Mouse (Mus musculus): ENCODE data around the gene Sim1. TPM values are rescaled to one million over a fixed set of nuclear protein-coding genes. Genes with fewer than 3 reads are reported as not detected.

Gene Sim1
- 0.26 and 2.3 TPM in 2 replicates for polyA plus RNA-seq (2015; fragmentation: Nextera tagmentation; extraction: Ambion mirVana)

GRCm38 (mm10) chr10:50894170-50894991 lies at the start of gene Sim1:
Gene Sim1 (plus strand): TSS chr10:50894754.
- H3K9me3 ChIP-seq (ENCODE audit: control insufficient read depth, low read length) = no peaks in the 10 kb centered on the region
- peak within 1 kb of the TSS; percentile 37; the same call in 1 of the 2 replicates for H3K9ac ChIP-seq (replicated peaks; ENCODE audit: low read depth, low read length)
- no peaks in the 10 kb centered on the region for H3K36me3 ChIP-seq (ENCODE audit: control insufficient read depth, insufficient read depth)
- H3K27ac ChIP-seq (ENCODE audit: low read length) = no peak within 1 kb of the TSS
- peak within 1 kb of the TSS; percentile 90 for H3K4me2 ChIP-seq (ENCODE audit: low read length)
- peak within 1 kb of the TSS; percentile 57 for H3K4me3 ChIP-seq (replicated peaks; ENCODE audit: low read length)
- H3K4me1 ChIP-seq (replicated peaks; ENCODE audit: control insufficient read depth, insufficient read depth, low read length) = peaks cover 15% of the 10 kb centered on the region
- under 1% methylated on average over 60 of the region's 62 CpGs for WGBS
- peak; percentile 95 for ATAC-seq
- H3K27me3 ChIP-seq (replicated peaks; ENCODE audit: control insufficient read depth, insufficient read depth, low read length) = peaks cover 69% of the 10 kb centered on the region

DNA sequence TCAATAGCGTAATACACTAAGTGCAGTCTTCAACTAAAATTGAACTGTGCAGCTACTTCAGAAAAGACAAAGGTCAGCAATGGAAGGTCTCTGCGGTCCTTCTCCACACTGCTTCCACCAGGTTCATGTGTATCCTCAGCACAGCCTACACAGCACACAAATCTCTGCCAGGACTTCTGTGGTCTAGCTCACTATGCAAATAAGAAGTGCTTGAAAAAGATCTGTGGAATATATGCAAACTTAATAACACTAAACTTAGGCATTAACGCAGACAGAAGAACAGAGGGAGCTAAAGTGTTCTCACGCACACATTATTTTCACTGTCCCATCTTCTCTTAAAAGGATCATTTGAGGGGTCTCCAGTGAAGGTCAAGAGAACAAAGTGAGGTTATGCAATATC lies 26.4 kb upstream of the Sim1 start:
- Histone ChIP-seq H3K27me3 (replicated peaks; ENCODE audit: control insufficient read depth, insufficient read depth, low read length) (no peaks in the 10 kb centered on the region), H3K9me3 (ENCODE audit: control insufficient read depth, low read length) (no peaks in the 10 kb centered on the region), H3K9ac (replicated peaks; ENCODE audit: low read depth, low read length) (no peak overlapping the region), H3K36me3 (ENCODE audit: control insufficient read depth, insufficient read depth) (no peaks in the 10 kb centered on the region), H3K27ac (ENCODE audit: low read length) (no peak overlapping the region), H3K4me1 (replicated peaks; ENCODE audit: control insufficient read depth, insufficient read depth, low read length) (no peaks in the 10 kb centered on the region), H3K4me2 (ENCODE audit: low read length) (no peak overlapping the region), H3K4me3 (replicated peaks; ENCODE audit: low read length) (no peak overlapping the region)
- WGBS = 88% methylated on average over 4 of the region's 4 CpGs
- ATAC-seq = no peak

GRCm38 (mm10) chr10:50876952-50877351 lies 17.6 kb upstream of the Sim1 start:
- Histone ChIP-seq H3K36me3 (ENCODE audit: control insufficient read depth, insufficient read depth) (no peaks in the 10 kb centered on the region), H3K4me3 (replicated peaks; ENCODE audit: low read length) (no peak overlapping the region), H3K9ac (replicated peaks; ENCODE audit: low read depth, low read length) (no peak overlapping the region), H3K27ac (ENCODE audit: low read length) (no peak overlapping the region), H3K9me3 (ENCODE audit: control insufficient read depth, low read length) (no peaks in the 10 kb centered on the region), H3K27me3 (replicated peaks; ENCODE audit: control insufficient read depth, insufficient read depth, low read length) (no peaks in the 10 kb centered on the region), H3K4me2 (ENCODE audit: low read length) (no peak overlapping the region), H3K4me1 (replicated peaks; ENCODE audit: control insufficient read depth, insufficient read depth, low read length) (no peaks in the 10 kb centered on the region)
- ATAC-seq = no peak
- 89% methylated on average over 5 of the region's 5 CpGs for WGBS

GRCm38 (mm10) chr10:50881476-50882069 lies 13.0 kb upstream of the Sim1 start:
- H3K4me2 ChIP-seq (ENCODE audit: low read length) = no peak overlapping the region
- H3K9ac ChIP-seq (replicated peaks; ENCODE audit: low read depth, low read length) = no peak overlapping the region
- no peaks in the 10 kb centered on the region for H3K4me1 ChIP-seq (replicated peaks; ENCODE audit: control insufficient read depth, insufficient read depth, low read length)
- H3K27ac ChIP-seq (ENCODE audit: low read length) = no peak overlapping the region
- no peak for ATAC-seq
- 15% methylated on average over 2 of the region's 2 CpGs for WGBS
- H3K9me3 ChIP-seq (ENCODE audit: control insufficient read depth, low read length) = no peaks in the 10 kb centered on the region
- no peaks in the 10 kb centered on the region for H3K36me3 ChIP-seq (ENCODE audit: control insufficient read depth, insufficient read depth)
- H3K27me3 ChIP-seq (replicated peaks; ENCODE audit: control insufficient read depth, insufficient read depth, low read length) = no peaks in the 10 kb centered on the region
- no peak overlapping the region for H3K4me3 ChIP-seq (replicated peaks; ENCODE audit: low read length)

- H3K4me2 ChIP-seq (ENCODE audit: low read length) = no peak overlapping the region
- no peak overlapping the region for H3K4me3 ChIP-seq (replicated peaks; ENCODE audit: low read length)
- H3K9ac ChIP-seq (replicated peaks; ENCODE audit: low read depth, low read length) = no peak overlapping the region
- H3K9me3 ChIP-seq (ENCODE audit: control insufficient read depth, low read length) = no peaks in the 10 kb centered on the region
- no peak overlapping the region for H3K27ac ChIP-seq (ENCODE audit: low read length)
- no peaks in the 10 kb centered on the region for H3K27me3 ChIP-seq (replicated peaks; ENCODE audit: control insufficient read depth, insufficient read depth, low read length)
- no peak for ATAC-seq
- H3K36me3 ChIP-seq (ENCODE audit: control insufficient read depth, insufficient read depth) = no peaks in the 10 kb centered on the region
- 80% methylated on average over 2 of the region's 2 CpGs for WGBS
- no peaks in the 10 kb centered on the region for H3K4me1 ChIP-seq (replicated peaks; ENCODE audit: control insufficient read depth, insufficient read depth, low read length)
Observed at GRCm38 (mm10) chr10:50882366-50882765, 12.2 kb upstream of the Sim1 start.

- Histone ChIP-seq H3K4me2 (ENCODE audit: low read length) (no peak overlapping the region), H3K27me3 (replicated peaks; ENCODE audit: control insufficient read depth, insufficient read depth, low read length) (peaks cover 22% of the 10 kb centered on the region), H3K4me1 (replicated peaks; ENCODE audit: control insufficient read depth, insufficient read depth, low read length) (no peaks in the 10 kb centered on the region), H3K4me3 (replicated peaks; ENCODE audit: low read length) (no peak overlapping the region), H3K9ac (replicated peaks; ENCODE audit: low read depth, low read length) (no peak overlapping the region), H3K36me3 (ENCODE audit: control insufficient read depth, insufficient read depth) (no peaks in the 10 kb centered on the region), H3K9me3 (ENCODE audit: control insufficient read depth, low read length) (no peaks in the 10 kb centered on the region), H3K27ac (ENCODE audit: low read length) (no peak overlapping the region)
- WGBS = 53% methylated on average over 4 of the region's 4 CpGs
- no peak for ATAC-seq
Observed at GRCm38 (mm10) chr10:50886305-50886704, 8.2 kb upstream of the Sim1 start.

- 15% methylated on average over 6 of the region's 6 CpGs for WGBS
Observed at GRCm38 (mm10) chr10:50890621-50891020, 3.9 kb upstream of the Sim1 start.

DNA sequence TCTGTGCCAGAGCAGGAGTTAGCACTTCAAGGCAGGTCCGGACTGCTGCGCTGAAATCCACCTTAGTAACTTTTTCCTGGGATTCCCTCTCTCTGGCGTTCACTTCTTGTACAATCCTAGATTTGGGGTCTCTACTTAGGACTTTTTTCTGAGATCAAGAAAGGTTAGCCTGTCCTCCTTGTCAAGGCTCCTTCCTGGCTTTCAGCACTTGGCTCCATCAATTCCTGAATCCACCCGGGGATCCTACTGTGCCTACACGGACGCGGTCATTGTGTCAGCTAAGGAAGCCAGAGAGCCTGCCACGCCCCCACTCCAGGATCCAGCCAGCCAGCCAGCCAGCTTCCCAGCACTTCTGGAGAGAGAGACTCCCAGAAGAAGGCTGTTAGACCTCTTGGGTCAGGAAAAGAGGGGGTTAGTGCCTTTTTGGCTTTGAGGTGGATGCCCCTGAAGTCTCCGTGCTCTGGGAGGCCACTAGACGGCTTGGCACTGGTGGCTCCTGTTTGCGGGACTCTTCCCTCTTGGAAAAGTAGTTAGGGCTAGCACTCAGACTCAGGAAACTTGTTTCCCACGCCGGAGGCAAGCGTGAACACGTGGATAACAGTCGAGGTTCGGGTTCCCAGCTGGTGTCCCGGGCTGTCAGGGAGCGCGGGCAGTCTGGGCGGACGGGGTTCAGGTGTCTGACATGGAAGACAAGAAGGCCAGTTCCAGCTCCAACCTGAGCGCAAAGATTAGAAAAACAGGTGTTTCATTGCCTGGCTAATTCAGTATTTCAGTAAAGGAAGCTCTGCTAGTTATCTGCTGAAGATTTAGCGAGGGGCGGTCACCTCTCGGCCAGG lies 2.5 kb upstream of the Sim1 start:
- peaks cover 15% of the 10 kb centered on the region for H3K4me1 ChIP-seq (replicated peaks; ENCODE audit: control insufficient read depth, insufficient read depth, low read length)
- WGBS = under 1% methylated on average over 26 of the region's 26 CpGs
- H3K27me3 ChIP-seq (replicated peaks; ENCODE audit: control insufficient read depth, insufficient read depth, low read length) = peaks cover 60% of the 10 kb centered on the region
- no peaks in the 10 kb centered on the region for H3K9me3 ChIP-seq (ENCODE audit: control insufficient read depth, low read length)
- no peak overlapping the region for H3K27ac ChIP-seq (ENCODE audit: low read length)
- H3K4me2 ChIP-seq (ENCODE audit: low read length) = no peak overlapping the region
- no peak overlapping the region for H3K4me3 ChIP-seq (replicated peaks; ENCODE audit: low read length)
- no peak for ATAC-seq
- no peak overlapping the region for H3K9ac ChIP-seq (replicated peaks; ENCODE audit: low read depth, low read length)
- no peaks in the 10 kb centered on the region for H3K36me3 ChIP-seq (ENCODE audit: control insufficient read depth, insufficient read depth)

More at GRCm38 (mm10) chr10:50890621-50891020, 3.9 kb upstream of the Sim1 start:
- H3K27me3 ChIP-seq (replicated peaks; ENCODE audit: control insufficient read depth, insufficient read depth, low read length) = peaks cover 54% of the 10 kb centered on the region
- H3K9me3 ChIP-seq (ENCODE audit: control insufficient read depth, low read length) = no peaks in the 10 kb centered on the region
- H3K36me3 ChIP-seq (ENCODE audit: control insufficient read depth, insufficient read depth) = no peaks in the 10 kb centered on the region
- H3K27ac ChIP-seq (ENCODE audit: low read length) = no peak overlapping the region
- H3K4me3 ChIP-seq (replicated peaks; ENCODE audit: low read length) = no peak overlapping the region
- H3K4me2 ChIP-seq (ENCODE audit: low read length) = no peak overlapping the region
- H3K4me1 ChIP-seq (replicated peaks; ENCODE audit: control insufficient read depth, insufficient read depth, low read length) = peaks cover 15% of the 10 kb centered on the region
- no peak for ATAC-seq
- H3K9ac ChIP-seq (replicated peaks; ENCODE audit: low read depth, low read length) = no peak overlapping the region

GRCm38 (mm10) chr10:50892751-50893320 lies 1.7 kb upstream of the Sim1 start:
- Histone ChIP-seq H3K27ac (ENCODE audit: low read length) (no peak overlapping the region), H3K4me3 (replicated peaks; ENCODE audit: low read length) (no peak overlapping the region), H3K36me3 (ENCODE audit: control insufficient read depth, insufficient read depth) (no peaks in the 10 kb centered on the region), H3K4me2 (ENCODE audit: low read length) (no peak overlapping the region), H3K9ac (replicated peaks; ENCODE audit: low read depth, low read length) (no peak overlapping the region), H3K27me3 (replicated peaks; ENCODE audit: control insufficient read depth, insufficient read depth, low read length) (peaks cover 65% of the 10 kb centered on the region), H3K9me3 (ENCODE audit: control insufficient read depth, low read length) (no peaks in the 10 kb centered on the region), H3K4me1 (replicated peaks; ENCODE audit: control insufficient read depth, insufficient read depth, low read length) (peaks cover 15% of the 10 kb centered on the region)
- ATAC-seq = no peak
- 4% methylated on average over 15 of the region's 15 CpGs for WGBS
